Mouse (Mus musculus): ENCODE measurements at regions not wholly inside any gene's neighbourhood (a gene's known extent, or its start where the extent isn't known, plus 50 kb on each side); places are given as distances from the start of the nearest gene placed in this dataset.
"Not testable (repeated sequence)": the region's sequence is repeated elsewhere in the genome, so short reads cannot be mapped to it uniquely, and the experiment has no call there.

DNA sequence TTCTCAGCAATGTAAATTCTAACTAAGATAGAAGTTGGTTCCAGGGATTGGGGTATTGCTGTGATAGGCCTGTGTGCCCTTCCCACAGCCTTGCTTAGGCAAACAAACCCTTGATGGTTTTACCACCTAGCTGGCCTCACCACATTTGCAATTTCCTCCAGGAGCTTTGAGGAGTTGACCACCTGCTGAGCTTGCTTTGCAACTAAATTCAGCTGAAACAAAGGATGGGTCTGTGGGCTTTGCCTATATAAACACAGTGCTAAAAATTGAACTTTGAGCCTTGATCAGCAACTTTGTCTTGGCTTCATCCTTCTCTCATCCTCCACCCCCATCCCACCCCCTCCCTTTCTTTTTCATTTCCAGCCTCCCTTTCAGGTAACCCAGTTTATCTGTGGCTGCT, 148.9 kb downstream of the Teddm3 start:
- no peaks in the 10 kb centered on the region for H3K4me1 ChIP-seq (ENCODE audit: insufficient read depth)
- H3K4me3 ChIP-seq (ENCODE audit: low read depth, low read length): no peak overlapping the region
- H3K36me3 ChIP-seq (replicated peaks; ENCODE audit: insufficient read depth, low read length): no peaks in the 10 kb centered on the region
- DNase-seq: no peak
- no peak for ATAC-seq
- H3K27ac ChIP-seq (ENCODE audit: low read depth): no peak overlapping the region
- no peak overlapping the region for H3K4me2 ChIP-seq (ENCODE audit: low read depth, low read length)
- TF ChIP-seq EP300 (IDR thresholded peaks at IDR 0.05; ENCODE audit: low read depth): no peak
- no peak for TF ChIP-seq CTCF (IDR thresholded peaks at IDR 0.05; ENCODE audit: low read depth)
- H3K9ac ChIP-seq (replicated peaks): no peak overlapping the region
- H3K9me3 ChIP-seq (ENCODE audit: low read length): peaks cover 6% of the 10 kb centered on the region
- no peaks in the 10 kb centered on the region for H3K27me3 ChIP-seq (ENCODE audit: insufficient read depth, low read length)

DNA sequence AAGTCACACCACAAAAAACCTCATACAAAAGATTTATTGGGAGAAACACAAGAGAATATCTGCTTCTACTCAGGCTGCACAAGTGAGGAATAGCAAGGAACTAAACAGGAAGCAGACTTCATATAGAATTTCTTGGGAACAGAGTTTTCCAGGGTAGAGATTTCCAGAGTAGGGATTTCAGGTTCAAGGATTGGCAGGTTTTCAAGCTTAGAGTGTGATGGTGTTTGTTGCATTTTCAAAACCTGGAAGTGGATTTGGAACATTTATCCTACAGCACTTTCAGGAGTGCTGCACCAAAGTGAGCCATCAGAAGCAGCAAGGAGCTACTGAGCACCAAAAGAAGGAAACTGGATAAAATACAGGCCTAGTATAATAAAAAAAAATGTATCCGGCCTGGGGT, 152.7 kb downstream of the Teddm3 start:
- ATAC-seq (no peak), DNase-seq (no peak)
- H3K9me3 ChIP-seq (ENCODE audit: low read length): peaks cover 6% of the 10 kb centered on the region
- no peaks in the 10 kb centered on the region for H3K36me3 ChIP-seq (replicated peaks; ENCODE audit: insufficient read depth, low read length)
- no peak overlapping the region for H3K27ac ChIP-seq (ENCODE audit: low read depth)
- TF ChIP-seq CTCF (IDR thresholded peaks at IDR 0.05; ENCODE audit: low read depth): no peak
- TF ChIP-seq EP300 (IDR thresholded peaks at IDR 0.05; ENCODE audit: low read depth): no peak
- 70% methylated on average over 1 of the region's 1 CpGs for WGBS (ENCODE audit: insufficient replicate concordance)
- H3K9ac ChIP-seq (replicated peaks): no peak overlapping the region
- no peak overlapping the region for H3K4me2 ChIP-seq (ENCODE audit: low read depth, low read length)
- no peak overlapping the region for H3K4me3 ChIP-seq (ENCODE audit: low read depth, low read length)
- H3K27me3 ChIP-seq (ENCODE audit: insufficient read depth, low read length): no peaks in the 10 kb centered on the region
- H3K4me1 ChIP-seq (ENCODE audit: insufficient read depth): no peaks in the 10 kb centered on the region

DNA sequence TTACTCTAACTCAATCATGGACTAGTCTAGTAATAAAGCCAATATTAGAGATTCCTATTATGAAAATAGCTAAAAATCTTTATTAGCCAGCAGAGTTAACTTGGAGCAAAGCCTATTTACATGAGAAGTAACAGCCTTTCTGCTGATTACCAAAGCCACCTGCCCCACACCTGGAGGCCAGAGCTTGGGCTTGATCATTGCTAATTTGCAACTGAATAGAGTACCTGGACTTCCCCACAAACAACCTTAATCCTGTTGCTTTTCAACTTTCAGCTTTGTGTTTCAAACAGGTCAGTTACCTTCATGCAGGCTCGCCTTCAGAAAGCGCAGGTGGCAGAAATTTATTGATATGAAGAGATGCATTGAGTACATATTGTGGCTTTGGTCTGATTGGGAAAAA, 163.3 kb downstream of the Teddm3 start:
- WGBS (ENCODE audit: insufficient replicate concordance): 80% methylated on average over 2 of the region's 2 CpGs
- DNase-seq (no peak), ATAC-seq (no peak)
- Histone ChIP-seq H3K4me2 (ENCODE audit: low read depth, low read length) (no peak overlapping the region), H3K27ac (ENCODE audit: low read depth) (no peak overlapping the region), H3K4me3 (ENCODE audit: low read depth, low read length) (no peak overlapping the region), H3K9me3 (ENCODE audit: low read length) (peaks cover 2% of the 10 kb centered on the region; the same call in 1 of the 2 replicates), H3K9ac (replicated peaks) (no peak overlapping the region), H3K4me1 (ENCODE audit: insufficient read depth) (no peaks in the 10 kb centered on the region), H3K27me3 (ENCODE audit: insufficient read depth, low read length) (no peaks in the 10 kb centered on the region), H3K36me3 (replicated peaks; ENCODE audit: insufficient read depth, low read length) (no peaks in the 10 kb centered on the region)
- no peak for TF ChIP-seq CTCF (IDR thresholded peaks at IDR 0.05; ENCODE audit: low read depth)
- no peak for TF ChIP-seq EP300 (IDR thresholded peaks at IDR 0.05; ENCODE audit: low read depth)

DNA sequence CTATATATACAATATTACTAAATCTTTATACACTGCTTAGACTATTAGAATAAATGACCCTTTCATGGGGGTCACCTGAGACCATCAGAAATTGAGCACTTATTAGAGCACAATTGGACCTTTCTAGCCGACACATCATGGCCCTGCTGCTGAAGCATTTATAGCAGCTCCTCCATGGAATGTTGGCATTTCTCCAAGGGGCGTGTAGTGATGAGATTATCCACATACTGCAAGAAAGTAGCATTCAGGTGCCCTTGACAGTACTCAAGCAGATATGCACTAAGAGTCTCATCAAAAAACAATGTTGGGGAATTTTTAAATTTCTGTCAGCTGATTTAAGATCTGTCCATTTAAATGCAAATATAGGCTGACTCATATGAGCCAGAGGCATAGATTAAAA, 178.4 kb downstream of the Teddm3 start:
- H3K9me3 ChIP-seq (ENCODE audit: low read length): no peaks in the 10 kb centered on the region
- TF ChIP-seq EP300 (IDR thresholded peaks at IDR 0.05; ENCODE audit: low read depth): no peak
- no peak for TF ChIP-seq CTCF (IDR thresholded peaks at IDR 0.05; ENCODE audit: low read depth)
- no peaks in the 10 kb centered on the region for H3K27me3 ChIP-seq (ENCODE audit: insufficient read depth, low read length)
- no peaks in the 10 kb centered on the region for H3K36me3 ChIP-seq (replicated peaks; ENCODE audit: insufficient read depth, low read length)
- ATAC-seq: no peak
- H3K9ac ChIP-seq (replicated peaks): no peak overlapping the region
- WGBS (ENCODE audit: insufficient replicate concordance): 43% methylated on average over 2 of the region's 2 CpGs
- no peak overlapping the region for H3K27ac ChIP-seq (ENCODE audit: low read depth)
- no peak overlapping the region for H3K4me2 ChIP-seq (ENCODE audit: low read depth, low read length)
- H3K4me3 ChIP-seq (ENCODE audit: low read depth, low read length): no peak overlapping the region
- DNase-seq: no peak
- H3K4me1 ChIP-seq (ENCODE audit: insufficient read depth): no peaks in the 10 kb centered on the region

DNA sequence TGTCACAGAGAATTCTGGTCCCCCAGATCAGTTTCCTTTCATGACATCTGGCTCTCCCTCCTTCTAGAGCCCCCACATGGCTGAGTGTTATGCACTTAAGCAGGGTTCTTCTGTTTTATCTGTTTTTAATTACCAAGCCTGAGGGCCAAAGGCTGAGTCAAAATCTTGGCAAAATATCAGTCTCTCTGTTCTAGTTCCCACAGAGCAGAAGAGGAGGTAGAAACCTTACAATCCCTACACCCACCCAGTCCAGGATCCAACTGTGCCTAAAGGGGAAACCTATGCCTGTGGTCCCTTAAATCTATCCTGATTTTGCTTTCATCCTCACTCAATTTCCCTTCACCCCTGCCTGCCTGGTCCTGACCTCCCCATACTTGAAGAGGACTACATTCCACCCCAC, 181.4 kb downstream of the Teddm3 start:
- Histone ChIP-seq H3K27me3 (ENCODE audit: insufficient read depth, low read length) (no peaks in the 10 kb centered on the region), H3K9ac (replicated peaks) (no peak overlapping the region), H3K36me3 (replicated peaks; ENCODE audit: insufficient read depth, low read length) (no peaks in the 10 kb centered on the region), H3K4me1 (ENCODE audit: insufficient read depth) (no peaks in the 10 kb centered on the region), H3K27ac (ENCODE audit: low read depth) (no peak overlapping the region), H3K4me3 (ENCODE audit: low read depth, low read length) (no peak overlapping the region), H3K9me3 (ENCODE audit: low read length) (no peaks in the 10 kb centered on the region), H3K4me2 (ENCODE audit: low read depth, low read length) (no peak overlapping the region)
- DNase-seq (no peak), ATAC-seq (no peak)
- TF ChIP-seq EP300 (IDR thresholded peaks at IDR 0.05; ENCODE audit: low read depth) (no peak), CTCF (IDR thresholded peaks at IDR 0.05; ENCODE audit: low read depth) (no peak)

DNA sequence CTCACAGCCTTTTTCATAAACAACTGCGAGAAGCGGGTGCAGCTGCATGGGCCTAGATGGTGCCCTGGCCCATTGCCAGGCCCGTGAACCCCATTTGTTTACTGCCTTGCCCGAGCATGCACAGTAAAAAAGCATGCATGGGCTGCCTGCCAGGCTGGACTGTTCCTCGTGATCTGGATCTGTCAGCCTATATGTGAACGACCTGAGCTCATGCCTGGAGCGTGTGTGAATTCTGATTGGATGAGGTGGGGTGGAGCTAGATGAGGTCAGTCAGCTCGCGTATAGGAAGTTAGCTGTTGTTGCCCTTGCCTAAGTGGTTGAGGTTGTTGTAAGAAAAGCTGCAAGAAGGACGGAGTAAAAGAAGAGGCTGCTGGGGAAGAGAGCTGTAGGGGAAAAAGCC, 194.9 kb downstream of the Teddm3 start:
- Histone ChIP-seq H3K4me3 (ENCODE audit: low read depth, low read length) (no peak overlapping the region), H3K4me1 (ENCODE audit: insufficient read depth) (no peaks in the 10 kb centered on the region), H3K27ac (ENCODE audit: low read depth) (no peak overlapping the region), H3K27me3 (ENCODE audit: insufficient read depth, low read length) (no peaks in the 10 kb centered on the region), H3K36me3 (replicated peaks; ENCODE audit: insufficient read depth, low read length) (no peaks in the 10 kb centered on the region), H3K9ac (replicated peaks) (no peak overlapping the region), H3K4me2 (ENCODE audit: low read depth, low read length) (no peak overlapping the region), H3K9me3 (ENCODE audit: low read length) (no peaks in the 10 kb centered on the region)
- ATAC-seq (no peak), DNase-seq (no peak)
- TF ChIP-seq CTCF (IDR thresholded peaks at IDR 0.05; ENCODE audit: low read depth) (no peak), EP300 (IDR thresholded peaks at IDR 0.05; ENCODE audit: low read depth) (no peak)
- WGBS (ENCODE audit: insufficient replicate concordance): 68% methylated on average over 10 of the region's 10 CpGs

DNA sequence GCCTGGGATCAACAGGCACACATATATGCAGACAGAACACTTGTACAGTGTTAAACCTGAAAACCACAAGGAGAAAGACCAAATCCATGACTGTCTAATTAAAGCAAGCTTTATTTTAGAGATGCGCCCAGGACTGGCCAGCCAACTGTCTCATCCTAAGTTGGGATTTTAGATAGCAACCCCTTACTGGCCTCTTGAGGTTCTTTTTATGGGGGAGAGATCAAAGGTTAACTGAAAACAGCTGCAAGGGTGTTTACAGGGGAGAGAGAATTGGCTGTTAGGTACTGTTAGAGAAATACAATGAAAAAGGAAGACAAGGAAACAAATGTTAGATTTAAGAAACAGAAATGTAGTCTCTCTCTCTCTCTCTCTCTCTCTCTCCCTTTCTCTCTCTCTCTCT, 202.4 kb upstream of the Thpo start:
- no peak overlapping the region for H3K4me2 ChIP-seq (ENCODE audit: low read depth, low read length)
- no peak for DNase-seq
- no peak for ATAC-seq
- no peak overlapping the region for H3K27ac ChIP-seq (ENCODE audit: low read depth)
- no peak for TF ChIP-seq EP300 (IDR thresholded peaks at IDR 0.05; ENCODE audit: low read depth)
- TF ChIP-seq CTCF (IDR thresholded peaks at IDR 0.05; ENCODE audit: low read depth): no peak
- no peak overlapping the region for H3K9ac ChIP-seq (replicated peaks)
- no peak overlapping the region for H3K4me3 ChIP-seq (ENCODE audit: low read depth, low read length)
- no peaks in the 10 kb centered on the region for H3K27me3 ChIP-seq (ENCODE audit: insufficient read depth, low read length)
- H3K4me1 ChIP-seq (ENCODE audit: insufficient read depth): no peaks in the 10 kb centered on the region
- no peaks in the 10 kb centered on the region for H3K9me3 ChIP-seq (ENCODE audit: low read length)
- WGBS (ENCODE audit: insufficient replicate concordance): 59% methylated on average over 1 of the region's 1 CpGs
- H3K36me3 ChIP-seq (replicated peaks; ENCODE audit: insufficient read depth, low read length): no peaks in the 10 kb centered on the region

DNA sequence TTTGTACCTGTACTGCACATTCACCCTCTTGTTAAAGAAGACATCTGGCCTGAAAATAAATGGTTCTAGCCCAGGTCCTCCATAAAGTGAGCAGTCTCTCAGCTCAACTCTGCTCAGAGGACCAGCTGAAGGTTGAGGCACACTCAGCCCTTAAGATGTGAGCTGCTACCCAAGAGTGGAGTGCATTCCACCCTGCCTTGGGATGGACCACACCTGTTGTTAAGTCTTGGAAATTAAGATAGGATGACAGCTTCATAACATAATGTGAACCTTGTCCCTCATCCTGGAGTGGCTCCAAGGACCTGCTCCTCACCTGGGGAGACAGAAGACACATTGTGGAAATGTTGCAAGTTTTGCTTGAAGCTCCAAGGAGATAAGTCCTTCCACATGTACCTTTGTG, 200.5 kb upstream of the Thpo start:
- H3K4me1 ChIP-seq (ENCODE audit: insufficient read depth); H3K9ac ChIP-seq (replicated peaks); H3K27ac ChIP-seq (ENCODE audit: low read depth); ATAC-seq; H3K36me3 ChIP-seq (replicated peaks; ENCODE audit: insufficient read depth, low read length); H3K4me3 ChIP-seq (ENCODE audit: low read depth, low read length); H3K4me2 ChIP-seq (ENCODE audit: low read depth, low read length); H3K9me3 ChIP-seq (ENCODE audit: low read length); DNase-seq; H3K27me3 ChIP-seq (ENCODE audit: insufficient read depth, low read length): not testable (repeated sequence)

DNA sequence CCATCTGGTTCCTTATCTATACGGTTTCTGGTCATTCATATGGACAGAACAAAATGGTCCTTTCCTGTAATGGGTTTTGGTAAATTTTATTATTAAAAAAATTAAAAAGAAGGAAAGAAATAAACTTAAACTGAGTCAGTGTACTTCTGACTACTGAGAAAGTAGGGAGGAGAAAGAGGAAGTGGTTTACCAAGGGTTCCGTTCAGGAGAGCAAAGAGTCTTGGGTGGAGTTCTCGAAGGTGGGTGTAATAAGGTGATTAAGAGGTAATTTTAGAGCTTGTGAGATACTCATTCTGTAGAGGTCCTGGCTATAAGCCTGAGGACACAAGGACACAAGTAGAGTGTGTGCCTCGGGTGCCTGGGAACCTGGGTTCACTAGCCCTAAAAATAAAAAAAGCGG, 195.7 kb upstream of the Thpo start:
- H3K36me3 ChIP-seq (replicated peaks; ENCODE audit: insufficient read depth, low read length); H3K4me1 ChIP-seq (ENCODE audit: insufficient read depth); H3K27ac ChIP-seq (ENCODE audit: low read depth); H3K4me3 ChIP-seq (ENCODE audit: low read depth, low read length); DNase-seq; H3K9ac ChIP-seq (replicated peaks); H3K27me3 ChIP-seq (ENCODE audit: insufficient read depth, low read length); H3K9me3 ChIP-seq (ENCODE audit: low read length); H3K4me2 ChIP-seq (ENCODE audit: low read depth, low read length); ATAC-seq: not testable (repeated sequence)
- WGBS (ENCODE audit: insufficient replicate concordance): 44% methylated on average over 5 of the region's 5 CpGs

DNA sequence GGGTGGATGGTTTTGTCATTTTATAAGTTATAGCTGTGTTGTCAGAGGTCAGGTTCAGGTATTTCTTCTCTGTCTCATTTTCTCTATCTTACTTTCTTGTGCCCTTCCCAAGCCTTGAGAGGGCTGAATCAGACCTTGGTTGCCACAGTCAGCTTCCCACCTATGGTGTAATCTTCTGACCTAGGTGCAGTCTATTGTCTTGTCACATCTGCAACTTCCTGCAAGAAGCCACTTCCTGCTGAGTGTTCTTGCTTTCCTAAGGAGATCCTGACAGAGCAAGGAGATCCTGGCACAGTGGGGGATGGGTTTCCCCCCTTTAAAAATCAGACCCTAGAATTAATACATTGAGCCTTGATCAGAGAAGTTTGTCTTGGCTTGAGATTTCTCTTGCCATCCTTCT, 191.5 kb upstream of the Thpo start:
- ATAC-seq: not testable (repeated sequence)

More for the DNA sequence above, 191.5 kb upstream of the Thpo start:
- not testable (repeated sequence) for H3K27me3 ChIP-seq (ENCODE audit: insufficient read depth, low read length); H3K9me3 ChIP-seq (ENCODE audit: low read length); H3K27ac ChIP-seq (ENCODE audit: low read depth); H3K9ac ChIP-seq (replicated peaks); H3K36me3 ChIP-seq (replicated peaks; ENCODE audit: insufficient read depth, low read length); H3K4me1 ChIP-seq (ENCODE audit: insufficient read depth); H3K4me2 ChIP-seq (ENCODE audit: low read depth, low read length); H3K4me3 ChIP-seq (ENCODE audit: low read depth, low read length); DNase-seq
